Mouse (Mus musculus): ENCODE data around the gene Etv3. TPM values are rescaled to one million over a fixed set of nuclear protein-coding genes. Genes with fewer than 3 reads are reported as not detected.

The Etv3 gene
- polyA plus RNA-seq, 2 experiments, result 1.3 to 2.7 TPM

DNA sequence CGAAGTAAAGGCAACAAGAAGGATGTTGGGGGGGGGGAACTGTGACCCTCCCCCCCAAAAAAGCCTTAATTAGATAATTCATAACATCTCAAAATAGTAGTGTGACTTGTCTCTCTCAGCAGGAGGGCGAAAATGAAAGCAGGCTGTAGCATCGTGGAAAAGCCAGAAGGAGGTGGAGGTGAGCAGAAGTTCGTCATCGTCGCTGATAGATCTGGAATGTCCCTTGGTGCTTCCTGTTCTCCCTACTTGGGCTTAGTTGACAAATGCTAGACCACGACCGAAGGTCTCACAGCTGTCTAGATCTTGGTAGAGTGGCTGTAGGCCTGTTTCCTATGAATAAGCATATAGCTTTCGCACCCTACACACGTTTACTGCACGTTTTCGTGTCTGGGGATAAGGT, 1.9 kb downstream of the Etv3 start:
- Histone ChIP-seq H3K27me3 (ENCODE audit: control insufficient read depth, insufficient read depth, low read length) (no peaks in the 10 kb centered on the region), H3K9me3 (ENCODE audit: control insufficient read depth, low read length) (no peaks in the 10 kb centered on the region), H3K9ac (replicated peaks) (no peak overlapping the region), H3K27ac (no peak overlapping the region), H3K4me2 (ENCODE audit: low read depth) (peak overlapping the region; percentile 88), H3K4me3 (ENCODE audit: insufficient read depth in 1 of 2, low read depth in 2 of 2, low read length in 2 of 2) (no peak overlapping the region), H3K4me1 (replicated peaks; ENCODE audit: control insufficient read depth in 2 of 2, insufficient read depth in 2 of 2, low read length in 1 of 2) (peaks cover 4 to 14% of the 10 kb centered on the region in 2 experiments), H3K36me3 (replicated peaks; ENCODE audit: control insufficient read depth, insufficient read depth, low read depth) (peaks cover 12% of the 10 kb centered on the region)
- TF ChIP-seq EP300 (IDR thresholded peaks at IDR 0.05; ENCODE audit: low read depth) (no peak), CTCF (IDR thresholded peaks at IDR 0.05; ENCODE audit: low read depth) (no peak)
- no peak for ATAC-seq (ENCODE audit: insufficient read depth)
- whole genome bisulfite sequencing (ENCODE audit: insufficient replicate concordance), result 65% methylated on average over 12 of the region's 12 CpGs
- DNase-seq (ENCODE audit: low read depth in 3 of 3, low spot score in 3 of 3), result no peak

DNA sequence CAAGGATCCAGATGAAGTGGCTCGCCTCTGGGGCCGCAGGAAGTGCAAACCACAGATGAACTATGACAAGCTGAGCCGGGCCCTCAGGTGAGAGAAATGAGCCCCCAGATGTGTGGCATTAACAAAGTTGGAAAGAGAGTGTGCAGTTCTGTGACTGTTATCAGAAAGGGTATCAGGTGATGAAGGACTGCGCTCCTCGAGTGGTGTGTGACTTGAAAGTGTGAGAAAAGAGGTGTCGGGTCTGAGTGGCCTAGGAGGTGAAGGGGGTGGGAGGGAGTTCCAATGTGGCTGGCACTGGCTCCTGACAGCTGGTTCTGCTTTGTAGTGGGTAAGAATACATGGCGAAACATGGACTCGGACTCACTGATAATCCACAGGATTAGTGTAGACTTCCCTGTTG, 2.8 kb downstream of the Etv3 start:
- Histone ChIP-seq H3K4me1 (replicated peaks; ENCODE audit: control insufficient read depth in 2 of 2, insufficient read depth in 2 of 2, low read length in 1 of 2) (peaks cover 4 to 14% of the 10 kb centered on the region in 2 experiments), H3K27me3 (ENCODE audit: control insufficient read depth, insufficient read depth, low read length) (no peaks in the 10 kb centered on the region), H3K36me3 (replicated peaks; ENCODE audit: control insufficient read depth, insufficient read depth, low read depth) (peaks cover 17% of the 10 kb centered on the region), H3K4me2 (ENCODE audit: low read depth) (no peak overlapping the region), H3K27ac (no peak overlapping the region), H3K9ac (replicated peaks) (no peak overlapping the region), H3K4me3 (ENCODE audit: insufficient read depth in 1 of 2, low read depth in 2 of 2, low read length in 2 of 2) (no peak overlapping the region), H3K9me3 (ENCODE audit: control insufficient read depth, low read length) (no peaks in the 10 kb centered on the region)
- WGBS (ENCODE audit: insufficient replicate concordance), result 60% methylated on average over 8 of the region's 8 CpGs
- TF ChIP-seq CTCF (IDR thresholded peaks at IDR 0.05; ENCODE audit: low read depth), result no peak
- TF ChIP-seq EP300 (IDR thresholded peaks at IDR 0.05; ENCODE audit: low read depth), result no peak
- ATAC-seq (ENCODE audit: insufficient read depth) (no peak), DNase-seq (ENCODE audit: low read depth in 3 of 3, low spot score in 3 of 3) (no peak)

DNA sequence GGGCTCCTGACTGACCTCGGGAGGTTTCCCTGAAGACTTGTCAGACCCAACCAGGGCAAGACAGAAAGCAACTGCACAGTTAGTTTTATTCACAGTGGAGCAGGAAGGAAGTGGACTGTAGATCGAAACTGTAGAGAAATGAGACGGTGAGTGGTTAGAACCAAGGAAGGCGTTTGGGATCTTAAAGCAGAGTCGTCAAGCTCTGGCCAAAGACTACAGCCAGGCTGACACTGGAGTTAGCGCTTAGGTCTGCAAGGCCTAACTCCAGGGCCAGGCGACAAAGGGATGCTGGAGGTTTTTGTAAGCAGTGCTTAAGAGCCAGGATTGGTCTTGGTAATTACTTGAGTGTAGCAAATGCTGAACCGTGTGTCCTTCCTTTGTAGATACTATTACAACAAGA, 3.6 kb downstream of the Etv3 start:
- Histone ChIP-seq H3K4me2 (ENCODE audit: low read depth) (no peak overlapping the region), H3K4me3 (ENCODE audit: insufficient read depth in 1 of 2, low read depth in 2 of 2, low read length in 2 of 2) (no peak overlapping the region), H3K9me3 (ENCODE audit: control insufficient read depth, low read length) (no peaks in the 10 kb centered on the region), H3K9ac (replicated peaks) (no peak overlapping the region), H3K27me3 (ENCODE audit: control insufficient read depth, insufficient read depth, low read length) (no peaks in the 10 kb centered on the region), H3K36me3 (replicated peaks; ENCODE audit: control insufficient read depth, insufficient read depth, low read depth) (peaks cover 17% of the 10 kb centered on the region), H3K27ac (no peak overlapping the region), H3K4me1 (replicated peaks; ENCODE audit: control insufficient read depth in 2 of 2, insufficient read depth in 2 of 2, low read length in 1 of 2) (peaks cover 4 to 14% of the 10 kb centered on the region in 2 experiments)
- WGBS (ENCODE audit: insufficient replicate concordance), result 57% methylated on average over 8 of the region's 8 CpGs
- TF ChIP-seq EP300 (IDR thresholded peaks at IDR 0.05; ENCODE audit: low read depth), result no peak
- DNase-seq (ENCODE audit: low read depth in 3 of 3, low spot score in 3 of 3) (no peak), ATAC-seq (ENCODE audit: insufficient read depth) (no peak)

DNA sequence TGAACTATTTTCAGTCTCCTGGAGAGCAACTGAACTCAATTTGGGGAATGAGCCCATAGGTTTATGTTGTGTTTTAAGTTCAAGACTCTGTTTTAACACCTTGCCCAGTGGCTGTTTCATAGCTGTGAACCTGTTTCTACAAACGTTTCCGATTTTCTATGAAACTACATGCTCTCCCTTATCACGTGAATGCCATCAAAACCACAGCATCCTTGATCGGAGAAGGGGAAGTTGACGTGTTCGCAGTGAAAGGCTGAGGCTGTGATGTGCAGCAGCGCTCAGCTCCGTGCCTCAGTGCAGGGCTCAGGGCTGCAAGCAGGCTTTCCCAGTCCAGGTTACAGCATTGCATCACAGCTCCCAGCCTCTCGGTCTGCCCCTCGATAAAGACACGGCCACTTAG, 4.4 kb downstream of the Etv3 start:
- no peak overlapping the region for H3K4me3 ChIP-seq (ENCODE audit: insufficient read depth in 1 of 2, low read depth in 2 of 2, low read length in 2 of 2)
- WGBS (ENCODE audit: insufficient replicate concordance), result 31% methylated on average over 11 of the region's 11 CpGs
- TF ChIP-seq EP300 (IDR thresholded peaks at IDR 0.05; ENCODE audit: low read depth) (no peak), CTCF (IDR thresholded peaks at IDR 0.05; ENCODE audit: low read depth) (no peak)
- DNase-seq (ENCODE audit: low read depth in 3 of 3, low spot score in 3 of 3), result no peak
- H3K9me3 ChIP-seq (ENCODE audit: control insufficient read depth, low read length), result no peaks in the 10 kb centered on the region
- no peak overlapping the region for H3K27ac ChIP-seq
- peaks cover 17% of the 10 kb centered on the region for H3K36me3 ChIP-seq (replicated peaks; ENCODE audit: control insufficient read depth, insufficient read depth, low read depth)
- no peak for ATAC-seq (ENCODE audit: insufficient read depth)
- H3K4me2 ChIP-seq (ENCODE audit: low read depth), result no peak overlapping the region
- no peaks in the 10 kb centered on the region for H3K27me3 ChIP-seq (ENCODE audit: control insufficient read depth, insufficient read depth, low read length)
- no peak overlapping the region for H3K9ac ChIP-seq (replicated peaks)
- H3K4me1 ChIP-seq (replicated peaks; ENCODE audit: control insufficient read depth in 2 of 2, insufficient read depth in 2 of 2, low read length in 1 of 2), result peaks cover 4 to 14% of the 10 kb centered on the region in 2 experiments

DNA sequence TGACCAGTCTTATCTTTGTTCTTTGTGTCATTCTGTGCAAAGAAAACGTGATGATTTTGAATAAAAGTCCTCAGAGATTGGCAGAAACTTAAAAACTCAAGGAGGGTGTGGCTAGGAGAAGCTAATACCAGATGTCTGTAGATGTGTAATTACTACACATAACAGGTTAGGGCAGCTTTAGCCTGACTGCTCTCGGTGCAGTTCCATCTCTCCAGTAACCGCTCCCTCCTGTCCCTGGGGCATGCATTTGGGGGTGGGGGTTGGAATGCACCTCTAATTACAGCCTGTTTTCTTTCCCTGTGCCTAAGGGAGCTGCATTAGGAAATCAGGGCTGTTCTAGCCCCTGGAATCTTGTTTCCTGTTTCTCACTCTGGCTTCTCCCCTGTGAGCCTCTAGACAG, 5.0 kb downstream of the Etv3 start:
- DNase-seq (ENCODE audit: low read depth in 3 of 3, low spot score in 3 of 3) (no peak), ATAC-seq (ENCODE audit: insufficient read depth) (no peak)
- H3K9me3 ChIP-seq (ENCODE audit: control insufficient read depth, low read length), result no peaks in the 10 kb centered on the region
- no peak overlapping the region for H3K4me2 ChIP-seq (ENCODE audit: low read depth)
- H3K27me3 ChIP-seq (ENCODE audit: control insufficient read depth, insufficient read depth, low read length), result no peaks in the 10 kb centered on the region
- TF ChIP-seq EP300 (IDR thresholded peaks at IDR 0.05; ENCODE audit: low read depth), result no peak
- no peak for TF ChIP-seq CTCF (IDR thresholded peaks at IDR 0.05; ENCODE audit: low read depth)
- no peak overlapping the region for H3K9ac ChIP-seq (replicated peaks)
- 68% methylated on average over 3 of the region's 3 CpGs for WGBS (ENCODE audit: insufficient replicate concordance)
- no peak overlapping the region for H3K27ac ChIP-seq
- H3K4me3 ChIP-seq (ENCODE audit: insufficient read depth in 1 of 2, low read depth in 2 of 2, low read length in 2 of 2), result no peak overlapping the region
- peaks cover 4 to 10% of the 10 kb centered on the region in 2 experiments for H3K4me1 ChIP-seq (replicated peaks; ENCODE audit: control insufficient read depth in 2 of 2, insufficient read depth in 2 of 2, low read length in 1 of 2)
- peaks cover 17% of the 10 kb centered on the region for H3K36me3 ChIP-seq (replicated peaks; ENCODE audit: control insufficient read depth, insufficient read depth, low read depth)
